Mouse (Mus musculus): ENCODE data around the gene Dvl3.

DNA sequence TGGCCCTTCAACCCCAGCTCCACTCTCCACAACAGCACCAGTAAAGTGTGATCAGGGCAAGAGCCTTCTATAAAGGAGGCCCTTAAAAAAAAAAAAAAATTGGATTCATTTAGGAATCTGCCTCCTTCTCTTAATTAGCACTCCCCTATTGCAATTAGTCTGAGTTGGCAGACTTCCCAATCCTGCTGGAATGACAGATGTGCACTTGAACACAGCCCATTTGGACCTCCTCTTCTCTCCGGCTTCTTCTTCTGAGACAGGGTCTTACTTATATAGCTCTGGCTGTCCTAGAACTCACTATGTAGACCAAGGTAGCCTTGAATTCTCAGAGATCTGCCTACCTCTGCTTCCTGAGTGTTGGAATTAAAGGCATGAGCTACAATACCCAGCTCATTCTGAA is 12.6 kb downstream of the Dvl3 start:
- TF ChIP-seq CTCF (IDR thresholded peaks at IDR 0.05; ENCODE audit: low read depth) (no peak), EP300 (IDR thresholded peaks at IDR 0.05; ENCODE audit: low read depth) (no peak)
